Comparison of ENCODE assay signal across 9 mouse cellular contexts in genomic region chr1:168476216-168476897, GRCm38 (mm10). TPM values are rescaled to one million over a fixed set of nuclear protein-coding genes. Genes with fewer than 3 reads are reported as not detected.
DNase-seq lines count a peak whose midpoint lies in the region; ATAC-seq and TF ChIP-seq lines count a peak whose summit lies in the region.
"Had no signal": no experiment of that assay in that cellular context is flagged by ENCODE, and none has a peak within 500 bp of the region (broad histone marks: within the 10 kb centered on the region; RNA-seq: fewer than 3 reads in every experiment).

No protein-coding gene starts in this region.

- H3K27me3 ChIP-seq in stomach, embryonic 16.5 days (ENCODE audit: control insufficient read depth, insufficient read depth, low read length) = no peaks in the 10 kb centered on the region
- H3K27me3 ChIP-seq in stomach, postnatal 0 days (ENCODE audit: control insufficient read depth, insufficient read depth, low read length) = no peaks in the 10 kb centered on the region
- no peaks in the 10 kb centered on the region for H3K27me3 ChIP-seq in hindbrain, embryonic 15.5 days

- H3K27ac ChIP-seq in stomach, embryonic 16.5 days (ENCODE audit: low read length) = peak overlapping the region; percentile 12; the same call in 1 of the 2 replicates
- no peak overlapping the region for H3K27ac ChIP-seq in stomach, postnatal 0 days (replicated peaks)
- H3K27ac ChIP-seq in hindbrain, embryonic 15.5 days (replicated peaks) = peak overlapping the region; percentile 2; the same call in 1 of the 2 replicates

- peaks cover 5% of the 10 kb centered on the region; the same call in 1 of the 2 replicates for H3K4me1 ChIP-seq in stomach, embryonic 16.5 days (ENCODE audit: control insufficient read depth, insufficient read depth, low read length)
- no peaks in the 10 kb centered on the region for H3K4me1 ChIP-seq in stomach, postnatal 0 days (replicated peaks; ENCODE audit: control insufficient read depth, insufficient read depth)
- H3K4me1 ChIP-seq in hindbrain, embryonic 15.5 days (replicated peaks) = peaks cover 39% of the 10 kb centered on the region

- no peak for ATAC-seq in stomach, embryonic 16.5 days (ENCODE audit: insufficient read depth, low FRiP score)
- no peak for ATAC-seq in stomach, postnatal 0 days (ENCODE audit: low FRiP score, low TSS enrichment)
- ATAC-seq in hindbrain, embryonic 15.5 days (ENCODE audit: low FRiP score, low read depth) = peak; percentile 46; the same call in 1 of the 2 replicates
- no peak for ATAC-seq in monocyte, adult 5-6 weeks (replicated peaks; ENCODE audit: insufficient number of reproducible peaks, low FRiP score, low TSS enrichment, poor library complexity, severe bottlenecking)

- TF ChIP-seq EP300 in stomach, postnatal 0 days (optimal IDR thresholded peaks at IDR 0.05) = no peak

- H3K4me3 ChIP-seq in stomach, embryonic 16.5 days (replicated peaks; ENCODE audit: low read length) = no peak overlapping the region
- H3K4me3 ChIP-seq in stomach, postnatal 0 days (ENCODE audit: low read depth, low read length) = no peak overlapping the region
- no peak overlapping the region for H3K4me3 ChIP-seq in hindbrain, embryonic 15.5 days

- H3K9ac ChIP-seq in stomach, embryonic 16.5 days (ENCODE audit: low read length) = no peak overlapping the region
- H3K9ac ChIP-seq in stomach, postnatal 0 days (ENCODE audit: low read length) = no peak overlapping the region
- no peak overlapping the region for H3K9ac ChIP-seq in hindbrain, embryonic 15.5 days

- peak; percentile 14 for DNase-seq in embryo, embryonic 10.5 days (ENCODE audit: low spot score)
- no peak for DNase-seq in embryo, embryonic 9.5 days (ENCODE audit: extremely low spot score)
- DNase-seq in stomach, postnatal 0 days (ENCODE audit: low spot score) = no peak
- DNase-seq in skeletal muscle tissue, adult 2 months (ENCODE audit: low read depth, low spot score) = peak; percentile 58
- no peak for DNase-seq in cerebellum, adult 18-20 months
- DNase-seq: lung, postnatal 4 days had no signal

- no peaks in the 10 kb centered on the region for H3K9me3 ChIP-seq in stomach, embryonic 16.5 days (replicated peaks; ENCODE audit: control insufficient read depth, low read length)
- no peaks in the 10 kb centered on the region for H3K9me3 ChIP-seq in stomach, postnatal 0 days (ENCODE audit: control insufficient read depth, low read length)
- H3K9me3 ChIP-seq in hindbrain, embryonic 15.5 days = no peaks in the 10 kb centered on the region

- no peak overlapping the region for H3K4me2 ChIP-seq in stomach, embryonic 16.5 days (ENCODE audit: low read depth, low read length)
- no peak overlapping the region for H3K4me2 ChIP-seq in stomach, postnatal 0 days (replicated peaks; ENCODE audit: low read depth)
- H3K4me2 ChIP-seq in hindbrain, embryonic 15.5 days = no peak overlapping the region

- TF ChIP-seq CTCF in stomach, postnatal 0 days (IDR thresholded peaks at IDR 0.05; ENCODE audit: low read depth) = no peak

- 50% methylated on average over 14 of the region's 14 CpGs for WGBS in stomach, embryonic 16.5 days
- WGBS in stomach, postnatal 0 days = 54% methylated on average over 14 of the region's 14 CpGs
- WGBS in hindbrain, embryonic 15.5 days = 36% methylated on average over 14 of the region's 14 CpGs

- H3K36me3 ChIP-seq in stomach, embryonic 16.5 days (ENCODE audit: control insufficient read depth, insufficient read depth, low read length) = no peaks in the 10 kb centered on the region
- H3K36me3 ChIP-seq in stomach, postnatal 0 days (ENCODE audit: control insufficient read depth, insufficient read depth, low read length) = no peaks in the 10 kb centered on the region
- no peaks in the 10 kb centered on the region for H3K36me3 ChIP-seq in hindbrain, embryonic 15.5 days

RNA-seq across cellular contexts. Expression of gene Pbx1, which starts 44.3 kb away (rescaled TPM):
- 32.4 and 35.6 TPM in 2 replicates for polyA plus RNA-seq in stomach, embryonic 16.5 days (2015; fragmentation: Nextera tagmentation; extraction: Ambion mirVana)
- polyA plus RNA-seq in stomach, postnatal 0 days (2015; fragmentation: Nextera tagmentation; extraction: Ambion mirVana) = 23.1 and 23.2 TPM in 2 replicates
- 44.2 and 57.0 TPM in 2 replicates for polyA plus RNA-seq in hindbrain, embryonic 15.5 days (2015; fragmentation: Nextera tagmentation; extraction: Ambion mirVana)
- total RNA-seq in monocyte, adult 5-6 weeks (2017) = 5.0 to 7.4 TPM (median 5.4 TPM) in 3 replicates

Comparison
In these comparisons a context has a peak if more than half of its experiments do, and no peak if none do; other contexts are left out.
1. DNase-seq: peak in embryo, embryonic 10.5 days (single experiment) and skeletal muscle tissue, adult 2 months (single experiment); none in embryo, embryonic 9.5 days (single experiment), stomach, postnatal 0 days (single experiment) and cerebellum, adult 18-20 months (0 of 2).